Mouse (Mus musculus) lung, postnatal 36 days (tissue): ENCODE results near the gene Nat8f5.
"Not testable (repeated sequence)": the region's sequence is repeated elsewhere in the genome, so short reads cannot be mapped to it uniquely, and the experiment has no call there.

Source experiments
- DNase-seq: peaks from one replicate; pipeline ENCODE4 v3.0.0; 2022; ENCODE audit warnings: mixed read lengths

Nat8f5 gene

DNA sequence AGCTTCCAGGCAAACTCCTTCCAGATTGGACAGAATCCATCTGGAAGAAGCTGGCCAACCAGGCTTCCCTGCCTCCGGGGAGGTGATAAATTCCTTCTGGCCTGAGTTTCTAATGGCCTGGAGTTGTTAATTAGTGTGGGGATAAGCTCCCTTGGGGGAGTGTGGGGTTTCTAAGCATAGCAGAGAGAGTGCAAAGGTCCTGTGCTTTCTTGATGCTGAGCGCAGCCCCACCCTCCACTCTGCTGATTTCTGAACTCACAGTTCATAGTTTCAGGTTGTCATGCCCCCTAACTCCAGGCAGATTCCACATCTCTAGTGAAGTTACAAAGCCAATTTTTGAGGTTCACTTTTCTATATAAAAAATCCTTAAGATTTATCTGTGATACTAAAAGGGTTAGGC lies 14.3 kb upstream of the Nat8f5 start:
- DNase-seq, result not testable (repeated sequence)

- peak; percentile 20 for DNase-seq
Measured at GRCm38 (mm10) chr6:85834504-85835100, 13.8 kb upstream of the Nat8f5 start.

DNA sequence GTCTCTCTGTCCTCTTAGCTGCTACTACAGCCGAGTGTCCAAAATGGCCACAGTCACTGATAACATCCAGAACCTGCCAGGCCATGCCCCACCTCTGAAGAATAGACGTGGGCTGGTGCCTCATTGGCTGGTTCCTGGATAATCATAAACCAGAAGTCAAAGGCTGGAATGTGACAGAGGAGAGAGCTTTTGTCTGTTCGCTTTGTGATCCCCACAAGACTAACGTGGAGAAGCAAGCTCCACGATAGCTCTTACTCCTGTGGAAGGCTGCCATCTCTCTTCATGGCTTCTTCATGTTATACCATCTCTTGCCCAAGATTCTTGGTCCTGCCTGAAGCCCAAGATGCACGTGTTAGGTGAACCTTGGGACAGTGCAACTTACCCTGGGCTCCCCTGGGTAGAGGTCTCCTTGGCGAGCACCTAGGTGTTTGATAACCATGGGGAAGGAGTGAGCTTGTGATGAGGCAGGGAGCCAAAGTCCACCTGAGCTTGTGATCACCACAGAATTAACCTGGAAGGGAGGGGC lies 11.1 kb upstream of the Nat8f5 start, which contains the start of gene Nat8:
Gene Nat8, minus strand, starts transcription at position 287 of the 526 bp plus-strand sequence.
- no peak for DNase-seq

GRCm38 (mm10) chr6:85829462-85829861 lies 8.7 kb upstream of the Nat8f5 start:
- no peak for DNase-seq

GRCm38 (mm10) chr6:85825886-85826285 lies 5.1 kb upstream of the Nat8f5 start:
- no peak for DNase-seq

DNA sequence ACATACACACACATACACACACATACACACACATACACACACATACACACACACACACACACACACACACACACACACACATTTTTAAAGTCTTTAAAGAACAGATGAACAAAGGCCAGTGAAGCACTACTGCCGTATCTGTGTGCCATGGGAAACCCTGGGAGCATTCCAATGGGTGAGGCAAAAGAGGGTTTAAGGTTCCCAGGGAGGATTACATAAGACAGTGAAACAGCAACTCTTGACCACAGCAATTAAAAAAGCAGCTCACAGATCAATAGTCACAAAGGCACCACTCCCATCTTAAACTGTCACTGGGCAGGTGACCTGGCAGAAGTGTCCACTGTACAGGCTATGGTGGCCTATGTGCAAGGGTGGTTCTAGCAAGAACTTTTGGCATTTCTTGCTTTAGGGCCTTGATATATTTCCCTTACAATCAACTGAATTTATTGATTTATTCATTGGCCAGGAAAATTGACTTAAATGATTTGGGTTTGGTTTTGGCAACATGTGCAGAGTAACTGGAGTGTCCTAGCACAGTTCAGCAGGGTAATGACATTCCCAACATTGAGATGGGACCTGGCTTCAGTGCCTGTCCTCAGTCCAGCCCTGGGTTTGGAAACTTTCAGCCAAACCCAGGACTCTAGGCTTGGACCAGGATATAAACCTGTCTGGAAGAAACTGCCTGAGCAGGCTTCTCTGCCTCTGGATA lies 2.8 kb upstream of the Nat8f5 start:
- no peak for DNase-seq

- DNase-seq, result no peak
Measured at GRCm38 (mm10) chr6:85822286-85822685, 1.5 kb upstream of the Nat8f5 start.

DNA sequence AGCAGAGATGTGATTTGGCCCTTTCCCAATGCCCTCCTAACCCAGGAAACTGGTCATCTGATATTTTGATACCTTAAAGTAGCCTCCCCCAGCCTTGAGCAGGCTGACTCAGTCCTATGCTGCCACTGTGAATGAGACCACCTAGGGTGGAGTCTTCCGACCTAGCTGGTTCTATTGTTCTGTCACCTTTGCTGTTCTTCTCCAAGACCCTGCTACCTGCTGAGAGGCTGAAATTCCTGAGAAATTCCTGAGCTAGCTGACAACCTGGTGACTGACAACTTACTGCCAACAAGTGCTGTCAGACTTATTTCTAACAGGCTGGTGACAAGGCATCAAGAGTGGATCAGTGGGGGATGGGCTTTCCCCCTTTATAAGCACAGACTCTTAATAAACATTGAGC lies 2.4 kb downstream of the Nat8f5 start:
- no peak for DNase-seq

- DNase-seq, result no peak
Measured at GRCm38 (mm10) chr6:85813339-85813738, 7.4 kb downstream of the Nat8f5 start.

GRCm38 (mm10) chr6:85810942-85811537 lies 9.7 kb downstream of the Nat8f5 start:
- not testable (repeated sequence) for DNase-seq

DNA sequence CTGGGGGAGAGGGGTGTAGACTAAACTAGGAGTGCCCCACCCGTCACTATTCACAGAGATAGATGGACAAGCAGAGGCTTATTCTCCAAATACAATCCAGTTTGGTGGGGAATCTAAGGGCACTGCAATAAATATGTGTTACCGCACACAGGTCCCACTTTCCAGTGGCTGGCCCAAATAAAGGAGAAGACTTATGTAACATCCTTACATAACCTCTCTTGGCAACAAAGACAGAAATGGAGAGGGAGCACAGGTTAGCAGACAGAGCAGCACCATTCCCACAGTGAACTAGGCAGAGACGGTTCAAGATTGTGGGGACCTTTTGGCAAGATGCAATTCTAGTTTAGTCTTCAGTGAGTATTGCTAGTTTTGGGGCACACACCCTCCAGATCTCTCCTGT lies 10.3 kb downstream of the Nat8f5 start:
- not testable (repeated sequence) for DNase-seq

DNA sequence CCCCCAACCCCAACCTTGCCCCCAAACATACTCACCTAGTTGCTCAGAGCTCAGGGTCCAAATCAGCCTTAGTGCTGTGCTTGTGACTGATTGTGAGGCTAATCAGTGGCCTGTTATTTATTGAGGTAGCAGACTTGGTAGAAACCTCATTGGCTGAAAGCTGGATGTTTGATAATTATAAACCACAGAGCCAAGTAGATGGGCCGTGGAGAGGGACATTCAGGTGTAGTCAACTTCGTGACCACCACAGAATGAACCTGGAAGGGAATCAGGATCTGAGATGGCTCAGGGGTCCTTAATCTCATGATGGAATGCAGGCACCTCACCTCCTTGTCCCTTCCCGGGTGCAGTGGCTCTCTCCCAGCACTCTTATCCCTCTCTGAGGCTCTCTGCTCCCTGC lies 11.0 kb downstream of the Nat8f5 start:
- not testable (repeated sequence) for DNase-seq

- peak; percentile 55 for DNase-seq
Measured at GRCm38 (mm10) chr6:85803180-85803579, 17.6 kb downstream of the Nat8f5 start.
